In the genomic region with DNA sequence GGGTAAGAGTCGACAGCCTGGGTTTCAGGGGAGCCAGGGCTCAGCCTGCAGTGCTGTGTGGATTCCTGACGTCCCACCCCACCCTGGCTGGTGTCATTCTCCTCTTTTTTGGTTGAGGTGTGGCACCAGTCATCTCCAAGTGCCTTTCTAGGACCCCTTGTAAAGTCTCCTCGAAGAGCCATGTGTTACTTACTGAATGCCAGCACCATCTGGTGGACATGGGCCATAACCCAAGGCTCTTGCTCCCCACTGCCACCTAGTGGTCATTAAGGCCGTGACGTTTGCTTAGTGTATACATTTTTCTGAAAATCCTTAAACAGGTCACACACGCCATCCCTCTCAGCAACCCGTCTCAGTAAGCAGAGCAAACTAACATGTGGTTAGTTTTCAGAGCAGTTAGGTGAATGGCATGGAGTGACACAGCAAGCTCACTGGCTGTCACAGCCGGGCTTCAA, we compare ENCODE assay signal across 9 mouse cellular contexts. TPM values are rescaled to one million over a fixed set of nuclear protein-coding genes. Genes with fewer than 3 reads are reported as not detected.
DNase-seq lines count a peak whose midpoint lies in the region; ATAC-seq and TF ChIP-seq lines count a peak whose summit lies in the region.
"Had no signal": no experiment of that assay in that cellular context is flagged by ENCODE, and none has a peak within 500 bp of the region (broad histone marks: within the 10 kb centered on the region; RNA-seq: fewer than 3 reads in every experiment).

No protein-coding gene starts in this region.

- 21% methylated on average over 8 of the region's 8 CpGs for WGBS in kidney, embryonic 14.5 days
- 20% methylated on average over 8 of the region's 8 CpGs for WGBS in limb, embryonic 14.5 days
- 19% methylated on average over 8 of the region's 8 CpGs for WGBS in midbrain, postnatal 0 days

- H3K36me3 ChIP-seq in kidney, embryonic 14.5 days (ENCODE audit: control insufficient read depth, insufficient read depth, low read length) = no peaks in the 10 kb centered on the region
- H3K36me3 ChIP-seq in limb, embryonic 14.5 days (ENCODE audit: control insufficient read depth, insufficient read depth, low read length) = no peaks in the 10 kb centered on the region
- H3K36me3 ChIP-seq in midbrain, postnatal 0 days (ENCODE audit: insufficient read depth, low read length) = no peaks in the 10 kb centered on the region
- H3K36me3 ChIP-seq: embryonic facial prominence, embryonic 13.5 days had no signal

- no peak overlapping the region for H3K4me3 ChIP-seq in kidney, embryonic 14.5 days (ENCODE audit: low read length)
- H3K4me3 ChIP-seq in limb, embryonic 14.5 days (replicated peaks; ENCODE audit: low read length) = no peak overlapping the region
- no peak overlapping the region for H3K4me3 ChIP-seq in midbrain, postnatal 0 days (ENCODE audit: low read depth, low read length)
- H3K4me3 ChIP-seq: embryonic facial prominence, embryonic 13.5 days had no signal

- H3K9ac ChIP-seq in kidney, embryonic 14.5 days (ENCODE audit: low read depth, low read length) = no peak overlapping the region
- no peak overlapping the region for H3K9ac ChIP-seq in limb, embryonic 14.5 days (ENCODE audit: low read depth, low read length, severe bottlenecking)
- no peak overlapping the region for H3K9ac ChIP-seq in midbrain, postnatal 0 days (replicated peaks; ENCODE audit: low read length, poor library complexity, severe bottlenecking)
- H3K9ac ChIP-seq: embryonic facial prominence, embryonic 13.5 days had no signal

- DNase-seq in 416B (ENCODE audit: low read depth) = peak; percentile 86
- DNase-seq in adrenal gland, adult 8-10 months = peak; percentile 42
- peak; percentile 83 for DNase-seq in embryo, embryonic 11.5 days (ENCODE audit: low read depth, low spot score)
- peak; percentile 73 for DNase-seq in heart, adult 8-10 months (ENCODE audit: low spot score)
- DNase-seq in limb, embryonic 14.5 days (ENCODE audit: low spot score) = peak; percentile 90
- DNase-seq in midbrain, postnatal 0 days (ENCODE audit: low spot score) = peak; percentile 94
- DNase-seq in spleen, postnatal 4 days (ENCODE audit: low spot score in 2 of 2) = peak; percentile 72 to 89

- H3K4me2 ChIP-seq in kidney, embryonic 14.5 days (replicated peaks; ENCODE audit: low read depth, low read length) = no peak overlapping the region
- H3K4me2 ChIP-seq in limb, embryonic 14.5 days (replicated peaks; ENCODE audit: low read depth, low read length, severe bottlenecking) = no peak overlapping the region
- no peak overlapping the region for H3K4me2 ChIP-seq in midbrain, postnatal 0 days (ENCODE audit: low read depth, low read length, poor library complexity, severe bottlenecking)
- H3K4me2 ChIP-seq: embryonic facial prominence, embryonic 13.5 days had no signal

- H3K27ac ChIP-seq in kidney, embryonic 14.5 days (ENCODE audit: low read depth, low read length) = no peak overlapping the region
- H3K27ac ChIP-seq in limb, embryonic 14.5 days (replicated peaks; ENCODE audit: low read depth, low read length) = no peak overlapping the region
- no peak overlapping the region for H3K27ac ChIP-seq in midbrain, postnatal 0 days (ENCODE audit: low read depth, low read length)
- H3K27ac ChIP-seq: embryonic facial prominence, embryonic 13.5 days had no signal

- H3K9me3 ChIP-seq in kidney, embryonic 14.5 days (ENCODE audit: control insufficient read depth, low read length) = no peaks in the 10 kb centered on the region
- no peaks in the 10 kb centered on the region for H3K9me3 ChIP-seq in limb, embryonic 14.5 days (ENCODE audit: control insufficient read depth, low read length)
- H3K9me3 ChIP-seq in midbrain, postnatal 0 days (ENCODE audit: low read length) = no peaks in the 10 kb centered on the region
- H3K9me3 ChIP-seq: embryonic facial prominence, embryonic 13.5 days had no signal

- peak; percentile 78 for ATAC-seq in kidney, embryonic 14.5 days (ENCODE audit: low FRiP score, low TSS enrichment)
- ATAC-seq in limb, embryonic 14.5 days (ENCODE audit: low FRiP score, low read depth) = peak; percentile 83
- ATAC-seq in midbrain, postnatal 0 days (ENCODE audit: low FRiP score) = peak; percentile 83

- TF ChIP-seq CTCF in midbrain, postnatal 0 days (IDR thresholded peaks at IDR 0.05) = peak; percentile 100

- no peaks in the 10 kb centered on the region for H3K27me3 ChIP-seq in kidney, embryonic 14.5 days (ENCODE audit: control insufficient read depth, insufficient read depth, low read length)
- H3K27me3 ChIP-seq in limb, embryonic 14.5 days (ENCODE audit: control insufficient read depth, insufficient read depth, low read length) = no peaks in the 10 kb centered on the region
- no peaks in the 10 kb centered on the region for H3K27me3 ChIP-seq in midbrain, postnatal 0 days (ENCODE audit: insufficient read depth, low read length)
- H3K27me3 ChIP-seq: embryonic facial prominence, embryonic 13.5 days had no signal

- TF ChIP-seq POLR2A in limb, embryonic 14.5 days (IDR thresholded peaks at IDR 0.05; ENCODE audit: borderline replicate concordance, extremely low read depth, insufficient read depth, insufficient read length) = no peak

- no peaks in the 10 kb centered on the region for H3K4me1 ChIP-seq in kidney, embryonic 14.5 days (ENCODE audit: control insufficient read depth, insufficient read depth, low read length)
- no peaks in the 10 kb centered on the region for H3K4me1 ChIP-seq in limb, embryonic 14.5 days (ENCODE audit: control insufficient read depth, insufficient read depth, low read length)
- no peaks in the 10 kb centered on the region for H3K4me1 ChIP-seq in midbrain, postnatal 0 days (ENCODE audit: insufficient read depth, low read length)
- H3K4me1 ChIP-seq: embryonic facial prominence, embryonic 13.5 days had no signal

RNA-seq across cellular contexts. Expression of gene Vps8, which starts 10.3 kb away (rescaled TPM):
- 10 to 100 TPM; 19.5 to 29.1 (median 23.9) TPM for total RNA-seq in adrenal gland, adult 8-10 months (2022)
- total RNA-seq in heart, adult 8-10 months (2022) = 10 to 100 TPM; 24.2 to 30.6 (median 27.2) TPM
- 6.1 and 14.2 TPM in 2 replicates for polyA plus RNA-seq in kidney, embryonic 14.5 days (2014; fragmentation: Nextera tagmentation; extraction: Ambion mirVana)
- polyA plus RNA-seq in limb, embryonic 14.5 days (2012; rRNA removed) = 11.0 and 13.1 TPM in 2 replicates
- polyA plus RNA-seq in limb, embryonic 14.5 days (2014; fragmentation: Nextera tagmentation; extraction: Ambion mirVana) = 15.2 and 23.6 TPM in 2 replicates
- 35.2 and 37.2 TPM in 2 replicates for total RNA-seq in midbrain, postnatal 0 days (2014; rRNA removed)
- 25.4 and 26.0 TPM in 2 replicates for polyA plus RNA-seq in midbrain, postnatal 0 days (2015; fragmentation: Nextera tagmentation; extraction: Ambion mirVana)

Comparison
In these comparisons a context has a peak if more than half of its experiments do, and no peak if none do; other contexts are left out.
1. DNase-seq: peak in every context shown above with its lines; median percentile 94 in midbrain, postnatal 0 days; 90 in limb, embryonic 14.5 days; 86 in 416B; 83 in embryo, embryonic 11.5 days; 80 in spleen, postnatal 4 days; 73 in heart, adult 8-10 months; 42 in adrenal gland, adult 8-10 months.